Mouse (Mus musculus): Measurements from ENCODE around the gene Pym1. TPM values are rescaled to one million over a fixed set of nuclear protein-coding genes. Genes with fewer than 3 reads are reported as not detected.
A peak's percentile ranks its signal among the peaks of the same experiment; 100 is the strongest.

Pym1 gene
- polyA plus RNA-seq, 1 experiment = 19.5 TPM

GRCm38 (mm10) chr10:128807018-128807417 lies 59.3 kb downstream of the Pym1 start:
- H3K27ac ChIP-seq (replicated peaks; ENCODE audit: low read depth, low read length) = no peak overlapping the region
- H3K4me1 ChIP-seq (ENCODE audit: control insufficient read depth, insufficient read depth, insufficient read length, low read length) = peaks cover 19% of the 10 kb centered on the region
- peak overlapping the region; percentile 46 for H3K4me3 ChIP-seq (ENCODE audit: insufficient read depth, low read depth, low read length)

Other genes starting within 250 kb of the Pym1 start
- gene Myl6b, start 249.2 kb upstream of the Pym1 start, polyA plus RNA-seq (2012; ENCODE audit: insufficient read depth, insufficient read length, missing spikeins) = 13.5 and 24.5 TPM in 2 replicates
- 31.6 and 35.5 TPM in 2 replicates for gene Esyt1, start 222.0 kb upstream of the Pym1 start, polyA plus RNA-seq (2012; ENCODE audit: insufficient read depth, insufficient read length, missing spikeins)
- gene Zc3h10, start 200.1 kb upstream of the Pym1 start, polyA plus RNA-seq (2012; ENCODE audit: insufficient read depth, insufficient read length, missing spikeins) = 4.7 TPM in 2 replicates
- gene Rpl41, start 198.6 kb upstream of the Pym1 start, polyA plus RNA-seq (2012; ENCODE audit: insufficient read depth, insufficient read length, missing spikeins) = 1,628 and 2,018 TPM in 2 replicates
- 36.0 and 56.8 TPM in 2 replicates for gene Pa2g4, start 181.9 kb upstream of the Pym1 start, polyA plus RNA-seq (2012; ENCODE audit: insufficient read depth, insufficient read length, missing spikeins)
- gene Erbb3, start 158.2 kb upstream of the Pym1 start, polyA plus RNA-seq (2012; ENCODE audit: insufficient read depth, insufficient read length, missing spikeins) = 1.3 and 2.0 TPM in 2 replicates
- gene Rps26, start 121.1 kb upstream of the Pym1 start, polyA plus RNA-seq (2012; ENCODE audit: insufficient read depth, insufficient read length, missing spikeins) = 292 and 473 TPM in 2 replicates
- gene Ikzf4, start 101.9 kb upstream of the Pym1 start, polyA plus RNA-seq (2012; ENCODE audit: insufficient read depth, insufficient read length, missing spikeins) = 0.32 and 0.58 TPM in 2 replicates
- 24.4 and 34.2 TPM in 2 replicates for gene Suox, start 73.8 kb upstream of the Pym1 start, polyA plus RNA-seq (2012; ENCODE audit: insufficient read depth, insufficient read length, missing spikeins)
- gene Rab5b, start 51.6 kb upstream of the Pym1 start, polyA plus RNA-seq (2012; ENCODE audit: insufficient read depth, insufficient read length, missing spikeins) = 87.6 and 108 TPM in 2 replicates
- not detected in 2 replicates for gene Pmel, start 43.7 kb upstream of the Pym1 start, polyA plus RNA-seq (2012; ENCODE audit: insufficient read depth, insufficient read length, missing spikeins)
- 8.6 and 11.1 TPM in 2 replicates for gene Cdk2, start 42.9 kb upstream of the Pym1 start, polyA plus RNA-seq (2012; ENCODE audit: insufficient read depth, insufficient read length, missing spikeins)
- 4.6 and 6.0 TPM in 2 replicates for gene Dgka, start 3.0 kb upstream of the Pym1 start, polyA plus RNA-seq (2012; ENCODE audit: insufficient read depth, insufficient read length, missing spikeins)
- 34.9 and 38.0 TPM in 2 replicates for gene Mmp19, start 43.0 kb downstream of the Pym1 start, polyA plus RNA-seq (2012; ENCODE audit: insufficient read depth, insufficient read length, missing spikeins)
- gene Dnajc14, start 56.2 kb downstream of the Pym1 start, polyA plus RNA-seq (2012; ENCODE audit: insufficient read depth, insufficient read length, missing spikeins) = 29.6 and 38.8 TPM in 2 replicates
- 3.5 and 5.2 TPM in 2 replicates for gene Tmem198b, start 56.5 kb downstream of the Pym1 start, polyA plus RNA-seq (2012; ENCODE audit: insufficient read depth, insufficient read length, missing spikeins)
- 66.7 and 88.6 TPM in 2 replicates for gene Sarnp, start 69.4 kb downstream of the Pym1 start, polyA plus RNA-seq (2012; ENCODE audit: insufficient read depth, insufficient read length, missing spikeins)
- 36.4 and 37.7 TPM in 2 replicates for gene Ormdl2, start 73.8 kb downstream of the Pym1 start, polyA plus RNA-seq (2012; ENCODE audit: insufficient read depth, insufficient read length, missing spikeins)
- 1.0 and 1.3 TPM in 2 replicates for gene Gdf11, start 143.8 kb downstream of the Pym1 start, polyA plus RNA-seq (2012; ENCODE audit: insufficient read depth, insufficient read length, missing spikeins)
- 59.5 and 73.6 TPM in 2 replicates for gene Cd63, start 153.1 kb downstream of the Pym1 start, polyA plus RNA-seq (2012; ENCODE audit: insufficient read depth, insufficient read length, missing spikeins)
- 10.9 and 11.5 TPM in 2 replicates for gene Rdh5, start 175.0 kb downstream of the Pym1 start, polyA plus RNA-seq (2012; ENCODE audit: insufficient read depth, insufficient read length, missing spikeins)
- 297 and 417 TPM in 2 replicates for gene Bloc1s1, start 176.1 kb downstream of the Pym1 start, polyA plus RNA-seq (2012; ENCODE audit: insufficient read depth, insufficient read length, missing spikeins)
- gene Itga7, start 185.9 kb downstream of the Pym1 start, polyA plus RNA-seq (2012; ENCODE audit: insufficient read depth, insufficient read length, missing spikeins) = 23.2 and 28.5 TPM in 2 replicates
- not detected in 2 replicates for gene Mettl7b, start 213.1 kb downstream of the Pym1 start, polyA plus RNA-seq (2012; ENCODE audit: insufficient read depth, insufficient read length, missing spikeins)
- gene Olfr9, start 241.5 kb downstream of the Pym1 start, polyA plus RNA-seq (2012; ENCODE audit: insufficient read depth, insufficient read length, missing spikeins) = not detected in 2 replicates